Mouse (Mus musculus) liver, embryonic 14.5 days (tissue): ENCODE data around the gene Hist2h3c1.

Experiments used
- CTCF ChIP-seq: IDR thresholded peaks from 2 replicates; pipeline ENCODE4 v1.5.1; 2016; ENCODE audit warnings: antibody characterized with exemption, low read depth, control low read depth
- EP300 ChIP-seq: IDR thresholded peaks from 2 replicates; pipeline ENCODE4 v1.6.1; 2016; ENCODE audit warnings: antibody characterized with exemption, low read depth

DNA sequence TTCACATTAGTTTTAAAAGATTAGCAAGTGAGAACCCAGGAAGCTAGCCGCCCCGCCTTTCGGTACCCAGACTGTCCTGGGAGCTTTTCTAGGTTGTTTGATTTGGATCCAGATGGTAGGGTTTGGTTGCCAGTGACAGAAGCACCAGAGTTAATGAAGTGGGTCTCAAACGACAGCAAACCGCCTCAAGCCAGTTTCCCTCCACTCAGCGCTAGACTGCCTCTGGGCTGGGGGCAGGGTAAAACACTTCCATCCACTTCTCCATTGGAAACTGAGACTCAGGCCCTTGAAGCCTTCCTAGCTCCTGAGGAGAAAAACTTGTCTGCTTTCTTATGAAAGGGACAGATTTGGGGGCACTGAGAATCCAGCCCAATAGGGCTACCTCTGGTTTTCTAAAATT, 46.2 kb downstream of the Hist2h3c1 start:
- TF ChIP-seq EP300 (no peak), CTCF (no peak)
